Mouse (Mus musculus) brain, embryonic 14.5 days (tissue): ENCODE results near the gene Lrrc1.

Experiments
- CTCF ChIP-seq: fragments of 200-500 bp; IDR thresholded peaks from 2 replicates; pipeline ENCODE4 v1.5.1; 2012; ENCODE audit warnings: inconsistent platforms, mild to moderate bottlenecking, moderate library complexity, borderline replicate concordance; ENCODE audit not compliant: insufficient read depth, insufficient read length; ENCODE audit errors: extremely low read depth
- POLR2A ChIP-seq: fragments of 200-500 bp; IDR thresholded peaks from 2 replicates; pipeline ENCODE4 v1.6.1; 2012; ENCODE audit warnings: mild to moderate bottlenecking, inconsistent platforms, borderline replicate concordance; ENCODE audit not compliant: poor library complexity, insufficient read depth, insufficient read length, severe bottlenecking; ENCODE audit errors: extremely low read depth

GRCm38 (mm10) chr9:77461371-77461915 lies 83.2 kb downstream of the Lrrc1 start:
- TF ChIP-seq POLR2A (no peak), CTCF (no peak)
